Mouse (Mus musculus): ENCODE data around the gene Hist1h2be.
A peak's percentile ranks its signal among the peaks of the same experiment; 100 is the strongest.
"Not testable (repeated sequence)": the region's sequence is repeated elsewhere in the genome, so short reads cannot be mapped to it uniquely, and the experiment has no call there.

Hist1h2be gene

GRCm38 (mm10) chr13:23603182-23603699 lies 17.7 kb downstream of the Hist1h2be start:
- no peaks in the 10 kb centered on the region for H3K36me3 ChIP-seq (ENCODE audit: control insufficient read depth, insufficient read depth, low read length, poor library complexity, severe bottlenecking)
- no peak for DNase-seq (ENCODE audit: low read depth, low spot score)
- H3K27me3 ChIP-seq (ENCODE audit: control insufficient read depth, insufficient read depth, low read length, poor library complexity, severe bottlenecking): no peaks in the 10 kb centered on the region

DNA sequence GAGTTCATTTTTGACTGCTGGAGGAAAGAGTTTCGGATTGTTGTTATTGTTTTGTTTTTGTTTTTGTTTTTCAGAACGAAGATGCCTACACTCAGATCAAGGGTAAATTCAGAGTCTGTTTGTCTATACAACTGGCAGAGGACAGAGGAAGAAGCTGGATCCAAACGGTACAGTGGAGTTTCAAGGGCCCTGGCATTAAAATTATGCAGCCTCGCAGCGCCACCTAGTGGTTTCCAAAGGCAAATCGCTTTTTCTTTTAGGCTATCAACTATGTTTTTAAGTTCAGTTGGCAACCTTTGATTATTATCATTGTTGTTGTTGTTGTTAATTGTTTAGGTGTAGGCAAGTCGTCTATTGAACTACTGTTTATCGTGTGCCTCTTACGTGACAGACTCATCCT lies 23.0 kb downstream of the Hist1h2be start:
- no peaks in the 10 kb centered on the region for H3K36me3 ChIP-seq (ENCODE audit: control insufficient read depth, insufficient read depth, low read length, poor library complexity, severe bottlenecking)
- DNase-seq (ENCODE audit: low read depth, low spot score): peak; percentile 89

GRCm38 (mm10) chr13:23595622-23596372 lies 25.1 kb downstream of the Hist1h2be start:
- no peak for DNase-seq (ENCODE audit: low read depth, low spot score)
- H3K36me3 ChIP-seq (ENCODE audit: control insufficient read depth, insufficient read depth, low read length, poor library complexity, severe bottlenecking): no peaks in the 10 kb centered on the region
- no peaks in the 10 kb centered on the region for H3K27me3 ChIP-seq (ENCODE audit: control insufficient read depth, insufficient read depth, low read length, poor library complexity, severe bottlenecking)

More for the DNA sequence above, 23.0 kb downstream of the Hist1h2be start:
- no peaks in the 10 kb centered on the region for H3K27me3 ChIP-seq (ENCODE audit: control insufficient read depth, insufficient read depth, low read length, poor library complexity, severe bottlenecking)

- H3K27me3 ChIP-seq (ENCODE audit: control insufficient read depth, insufficient read depth, low read length, poor library complexity, severe bottlenecking): no peaks in the 10 kb centered on the region
- DNase-seq (ENCODE audit: low read depth, low spot score): no peak
- H3K36me3 ChIP-seq (ENCODE audit: control insufficient read depth, insufficient read depth, low read length, poor library complexity, severe bottlenecking): no peaks in the 10 kb centered on the region
Observed at GRCm38 (mm10) chr13:23595185-23595584, 25.7 kb downstream of the Hist1h2be start.

DNA sequence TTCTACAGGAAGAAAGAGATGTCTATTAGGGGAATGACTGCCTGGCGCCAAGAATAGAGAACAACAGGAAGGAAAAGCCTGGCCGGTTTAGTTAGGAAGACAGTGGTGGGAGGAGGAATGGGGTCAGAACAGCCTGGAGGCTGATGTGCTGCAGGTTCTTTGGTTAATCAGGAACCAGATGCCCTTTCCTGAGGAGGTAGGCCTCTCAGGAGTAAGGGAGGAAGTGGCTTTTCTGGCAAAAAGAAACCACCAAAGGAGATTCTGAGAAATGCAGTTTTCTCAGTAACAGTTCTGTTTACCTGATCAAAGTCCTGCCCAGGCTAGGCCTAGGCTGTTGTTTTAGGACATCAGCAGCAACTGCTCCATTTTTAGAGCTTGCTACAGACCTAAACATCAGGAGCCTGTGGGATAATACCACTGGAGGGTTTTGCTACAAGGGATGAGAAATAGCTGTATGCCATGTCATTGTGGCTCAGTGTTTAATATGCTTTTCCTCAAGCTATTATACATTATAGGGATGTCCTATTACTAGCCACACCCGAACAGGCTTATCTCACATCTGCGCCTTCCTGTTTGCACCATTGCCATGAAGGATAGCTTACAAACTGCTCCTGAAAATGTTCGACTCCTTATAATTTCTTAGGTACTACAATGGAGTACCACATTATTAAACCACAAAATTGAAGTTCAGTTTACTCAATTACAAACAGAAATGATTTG lies 27.7 kb downstream of the Hist1h2be start:
- Histone ChIP-seq H3K27me3 (ENCODE audit: control insufficient read depth, insufficient read depth, low read length, poor library complexity, severe bottlenecking) (no peaks in the 10 kb centered on the region), H3K36me3 (ENCODE audit: control insufficient read depth, insufficient read depth, low read length, poor library complexity, severe bottlenecking) (no peaks in the 10 kb centered on the region)
- DNase-seq (ENCODE audit: low read depth, low spot score): no peak

- Histone ChIP-seq H3K27me3 (ENCODE audit: control insufficient read depth, insufficient read depth, low read length, poor library complexity, severe bottlenecking) (no peaks in the 10 kb centered on the region), H3K36me3 (ENCODE audit: control insufficient read depth, insufficient read depth, low read length, poor library complexity, severe bottlenecking) (no peaks in the 10 kb centered on the region)
- no peak for DNase-seq (ENCODE audit: low read depth, low spot score)
Observed at GRCm38 (mm10) chr13:23592614-23593013, 28.3 kb downstream of the Hist1h2be start.

DNA sequence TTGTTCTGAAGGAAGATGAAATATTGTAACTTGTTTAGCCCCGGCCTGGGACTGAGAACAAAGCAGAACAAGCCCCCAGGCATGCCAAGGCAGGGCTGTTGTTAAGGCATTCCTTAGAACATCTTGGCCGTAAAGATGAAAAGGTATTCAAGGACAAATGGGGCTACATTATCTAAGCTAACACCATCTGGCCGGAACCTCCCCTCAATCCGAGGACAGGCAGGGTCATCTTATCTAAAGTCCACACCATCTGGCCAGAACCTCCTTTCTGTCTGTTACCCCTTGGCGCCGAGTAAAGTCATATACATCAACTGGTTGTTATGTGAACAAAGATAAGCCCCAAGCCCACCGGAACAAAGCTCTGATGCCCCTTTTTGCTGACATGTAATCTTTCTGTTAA lies 29.0 kb downstream of the Hist1h2be start:
- not testable (repeated sequence) for H3K36me3 ChIP-seq (ENCODE audit: control insufficient read depth, insufficient read depth, low read length, poor library complexity, severe bottlenecking); H3K27me3 ChIP-seq (ENCODE audit: control insufficient read depth, insufficient read depth, low read length, poor library complexity, severe bottlenecking); DNase-seq (ENCODE audit: low read depth, low spot score)

DNA sequence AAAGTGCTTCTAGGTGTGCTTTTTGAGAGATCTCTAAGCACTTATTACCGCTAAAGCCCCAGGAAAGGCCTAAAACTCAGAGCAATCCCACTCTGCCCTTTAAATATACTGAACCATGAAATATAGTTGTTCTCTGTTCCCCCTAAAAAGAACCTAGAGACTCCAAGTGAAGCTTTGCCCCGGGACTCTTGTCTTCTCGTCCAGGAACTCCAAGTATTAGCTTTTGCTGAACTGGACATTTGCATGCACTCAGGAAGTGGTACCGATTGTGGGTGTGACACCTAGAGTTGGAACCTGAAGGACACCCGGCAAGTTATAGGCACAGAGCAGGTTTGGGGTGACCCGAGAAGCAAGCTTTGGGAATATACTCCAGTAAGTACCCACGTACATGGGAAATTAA lies 29.7 kb downstream of the Hist1h2be start:
- no peaks in the 10 kb centered on the region for H3K27me3 ChIP-seq (ENCODE audit: control insufficient read depth, insufficient read depth, low read length, poor library complexity, severe bottlenecking)
- DNase-seq (ENCODE audit: low read depth, low spot score): no peak
- H3K36me3 ChIP-seq (ENCODE audit: control insufficient read depth, insufficient read depth, low read length, poor library complexity, severe bottlenecking): no peaks in the 10 kb centered on the region

GRCm38 (mm10) chr13:23586940-23587225 lies 34.0 kb downstream of the Hist1h2be start:
- no peaks in the 10 kb centered on the region for H3K36me3 ChIP-seq (ENCODE audit: control insufficient read depth, insufficient read depth, low read length, poor library complexity, severe bottlenecking)
- H3K27me3 ChIP-seq (ENCODE audit: control insufficient read depth, insufficient read depth, low read length, poor library complexity, severe bottlenecking): no peaks in the 10 kb centered on the region
- DNase-seq (ENCODE audit: low read depth, low spot score): peak; percentile 7

DNA sequence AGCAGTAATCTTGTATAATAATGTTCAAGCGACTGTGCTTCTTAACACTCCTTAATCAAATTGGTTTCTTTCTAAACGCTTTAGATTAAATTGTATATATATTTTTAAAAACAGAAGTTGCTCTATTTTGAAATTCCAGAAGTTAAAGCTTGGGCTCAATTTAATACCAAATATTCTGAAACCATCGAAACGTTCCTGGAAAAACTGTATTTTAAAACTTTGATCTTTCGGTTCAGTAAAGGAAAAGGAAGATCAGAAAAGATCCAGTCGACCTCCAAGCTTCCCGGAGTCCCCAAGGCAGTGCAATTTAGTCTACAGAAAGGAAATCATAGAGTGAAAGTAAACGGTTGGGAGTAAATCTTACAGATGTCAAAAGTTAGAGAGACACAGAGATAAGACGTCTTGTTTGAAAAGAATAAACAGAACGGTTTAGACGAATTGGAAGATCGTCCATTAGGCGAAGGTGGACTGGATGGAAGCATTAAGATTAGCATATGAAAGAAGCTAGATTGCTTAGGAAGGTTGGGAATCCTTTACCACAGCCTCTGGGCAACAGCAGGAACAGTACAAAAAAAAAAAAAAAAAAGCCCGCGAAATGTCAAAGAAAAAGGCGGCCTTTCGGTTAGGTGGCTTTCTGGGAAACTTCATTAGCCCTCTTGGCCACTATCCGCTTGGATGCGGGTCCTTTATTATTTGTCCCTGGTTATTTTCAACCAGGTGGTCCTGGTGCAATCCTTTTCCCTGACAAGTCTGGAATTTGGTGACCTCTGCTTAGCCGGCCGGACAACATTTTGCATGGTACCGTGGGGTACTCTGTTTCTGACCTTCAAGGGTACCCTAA lies 34.6 kb downstream of the Hist1h2be start:
- Histone ChIP-seq H3K36me3 (ENCODE audit: control insufficient read depth, insufficient read depth, low read length, poor library complexity, severe bottlenecking) (no peaks in the 10 kb centered on the region), H3K27me3 (ENCODE audit: control insufficient read depth, insufficient read depth, low read length, poor library complexity, severe bottlenecking) (no peaks in the 10 kb centered on the region)
- DNase-seq (ENCODE audit: low read depth, low spot score): peak; percentile 24

DNA sequence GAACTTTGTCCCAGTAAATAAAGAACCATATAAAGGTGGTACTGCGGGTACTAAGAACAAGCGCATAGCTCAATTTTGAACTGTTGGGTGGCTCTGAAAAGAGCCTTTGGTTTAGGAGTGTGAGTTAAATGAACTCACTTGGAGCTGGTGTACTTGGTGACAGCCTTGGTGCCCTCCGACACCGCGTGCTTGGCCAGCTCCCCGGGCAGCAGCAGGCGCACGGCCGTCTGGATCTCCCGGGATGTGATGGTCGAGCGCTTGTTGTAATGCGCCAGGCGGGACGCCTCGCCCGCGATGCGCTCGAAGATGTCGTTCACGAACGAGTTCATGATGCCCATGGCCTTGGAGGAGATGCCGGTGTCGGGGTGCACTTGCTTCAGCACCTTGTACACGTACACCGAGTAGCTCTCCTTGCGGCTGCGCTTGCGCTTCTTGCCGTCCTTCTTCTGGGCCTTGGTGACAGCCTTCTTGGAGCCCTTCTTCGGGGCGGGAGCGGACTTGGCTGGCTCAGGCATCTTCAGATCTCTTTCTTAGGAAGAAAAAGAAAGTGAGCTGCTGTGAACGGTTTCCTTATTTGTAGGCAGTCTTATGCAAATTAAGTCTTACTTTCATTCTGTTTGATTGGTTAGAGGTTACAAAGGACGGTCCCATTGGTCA lies 35.4 kb downstream of the Hist1h2be start:
- H3K36me3 ChIP-seq (ENCODE audit: control insufficient read depth, insufficient read depth, low read length, poor library complexity, severe bottlenecking); H3K27me3 ChIP-seq (ENCODE audit: control insufficient read depth, insufficient read depth, low read length, poor library complexity, severe bottlenecking): not testable (repeated sequence)
- peak; percentile 94 for DNase-seq (ENCODE audit: low read depth, low spot score)

- peak; percentile 80 for DNase-seq (ENCODE audit: low read depth, low spot score)
- Histone ChIP-seq H3K27me3 (ENCODE audit: control insufficient read depth, insufficient read depth, low read length, poor library complexity, severe bottlenecking) (no peaks in the 10 kb centered on the region), H3K36me3 (ENCODE audit: control insufficient read depth, insufficient read depth, low read length, poor library complexity, severe bottlenecking) (no peaks in the 10 kb centered on the region)
Observed at GRCm38 (mm10) chr13:23585029-23585441, 35.9 kb downstream of the Hist1h2be start.

GRCm38 (mm10) chr13:23584331-23584730 lies 36.6 kb downstream of the Hist1h2be start:
- DNase-seq (ENCODE audit: low read depth, low spot score): peak; percentile 10
- H3K27me3 ChIP-seq (ENCODE audit: control insufficient read depth, insufficient read depth, low read length, poor library complexity, severe bottlenecking): no peaks in the 10 kb centered on the region
- H3K36me3 ChIP-seq (ENCODE audit: control insufficient read depth, insufficient read depth, low read length, poor library complexity, severe bottlenecking): no peaks in the 10 kb centered on the region

DNA sequence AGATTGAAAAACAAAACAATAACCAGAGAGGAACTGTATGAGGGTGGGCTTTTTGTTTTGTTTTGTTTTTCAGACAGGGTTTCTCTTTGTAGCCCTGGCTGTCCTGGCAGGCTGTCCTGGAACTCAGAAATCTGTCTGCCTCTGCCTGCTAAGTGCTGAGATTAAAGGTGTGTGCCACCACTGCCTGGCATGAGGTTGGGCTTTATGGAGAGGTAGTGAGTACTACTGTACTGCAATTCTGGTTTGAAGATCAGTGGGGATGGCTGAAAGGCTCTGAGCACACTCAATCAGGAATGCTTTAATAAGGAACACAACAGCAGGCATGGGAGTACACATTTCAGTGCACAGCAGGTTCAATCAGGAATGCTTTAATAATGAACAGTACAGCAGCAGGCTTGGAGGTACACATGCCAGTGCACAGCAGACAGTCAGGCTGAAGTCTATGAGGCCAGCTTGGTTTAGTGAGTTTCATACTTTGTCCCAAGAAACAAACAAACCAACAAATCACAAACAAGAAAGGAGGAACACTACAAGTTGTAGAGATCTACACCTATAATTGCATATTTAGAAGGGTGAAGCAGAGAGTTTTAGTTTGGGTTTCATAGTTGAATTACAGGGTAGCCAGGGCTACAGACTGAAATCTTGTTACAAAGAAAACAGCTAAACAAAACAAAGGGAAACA lies 37.4 kb downstream of the Hist1h2be start:
- Histone ChIP-seq H3K27me3 (ENCODE audit: control insufficient read depth, insufficient read depth, low read length, poor library complexity, severe bottlenecking) (no peaks in the 10 kb centered on the region), H3K36me3 (ENCODE audit: control insufficient read depth, insufficient read depth, low read length, poor library complexity, severe bottlenecking) (no peaks in the 10 kb centered on the region)
- peak; percentile 8 for DNase-seq (ENCODE audit: low read depth, low spot score)

All from splenic B cell, adult 2 months (primary cell).